Mouse (Mus musculus) urinary bladder, postnatal 4 days (tissue): Measurements from ENCODE around the gene Ccdc40.

Experiments
- DNase-seq, 2 experiments: peaks; one replicate each; pipeline ENCODE4 v3.0.0; 2021 to 2022; ENCODE audit warnings: low spot score in 2 of 2

Gene Ccdc40

DNA sequence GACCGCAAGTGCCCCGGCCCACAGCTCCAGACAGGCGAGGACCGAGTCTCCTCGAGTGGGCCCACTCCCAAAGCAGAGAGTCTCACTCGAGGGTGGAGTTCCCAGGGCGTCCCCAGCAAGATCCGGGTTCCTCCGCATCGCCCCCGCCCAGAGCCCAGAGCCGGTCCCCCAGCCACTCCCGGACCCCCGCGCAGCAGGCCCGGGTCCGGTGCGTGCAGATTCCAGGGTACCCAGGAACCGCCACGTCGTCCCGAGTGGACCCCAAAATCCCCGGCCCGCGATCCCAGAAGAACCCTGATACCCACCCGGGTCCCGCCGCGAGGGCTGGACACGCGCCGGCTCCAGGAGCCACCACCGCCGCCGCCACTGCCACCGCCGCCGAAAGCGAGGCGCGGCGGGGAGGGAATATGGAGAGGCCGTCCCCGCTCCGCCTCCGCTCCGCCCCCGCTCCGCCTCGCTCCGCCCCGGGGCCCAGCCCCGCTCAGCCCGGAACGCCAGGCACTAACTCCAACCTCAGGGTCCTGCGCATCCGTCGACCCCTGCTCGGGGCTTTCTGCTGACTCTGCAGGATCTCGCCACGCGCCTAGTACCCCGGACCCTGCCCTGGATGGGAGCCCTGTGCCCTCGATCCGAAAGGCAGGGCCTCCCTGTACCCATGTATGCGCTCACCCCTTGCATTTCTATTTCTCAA, at the start of gene Ccdc40, which contains the start of gene Tbc1d16:
Gene Ccdc40, plus strand, starts transcription at position 482 of the 691 bp plus-strand sequence.
Gene Tbc1d16, minus strand, starts transcription at position 409 of the 691 bp plus-strand sequence.
- peak; percentile 64 to 70 for DNase-seq

DNA sequence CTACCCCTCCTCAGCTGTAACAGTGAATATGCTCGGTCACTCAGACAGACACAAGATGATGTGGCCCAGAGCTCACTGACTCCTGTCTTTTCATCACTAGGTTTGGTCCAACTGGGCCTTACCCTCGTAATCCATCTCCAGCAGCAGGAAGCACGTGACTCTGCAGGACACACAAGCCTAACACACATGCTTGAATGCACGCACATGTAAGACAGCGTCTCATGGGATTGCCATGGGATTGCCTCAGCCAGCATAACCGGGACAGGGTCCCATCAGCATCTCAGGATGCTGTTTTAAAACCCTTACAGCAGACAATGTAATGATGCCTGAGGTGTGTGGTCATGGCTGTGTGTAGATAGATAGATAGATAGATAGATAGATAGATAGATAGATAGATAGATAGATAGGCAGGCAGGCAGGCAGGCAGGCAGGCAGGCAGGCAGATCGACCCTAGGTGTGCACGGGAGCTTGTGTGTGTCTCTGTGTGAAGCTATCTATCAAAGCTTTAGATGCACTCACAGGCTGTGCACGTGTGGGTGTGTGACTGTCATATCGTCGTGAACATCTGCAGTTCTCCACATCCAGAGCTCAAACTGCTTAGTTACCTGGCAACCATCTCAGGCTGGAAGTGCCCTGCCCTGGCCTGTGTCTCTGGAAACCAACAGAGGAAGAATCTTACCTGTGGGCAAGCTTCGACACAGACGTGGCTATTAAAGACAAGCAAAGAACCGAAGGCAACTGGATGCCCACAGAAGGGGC, 47.4 kb upstream of the Ccdc40 start:
- no peak for DNase-seq

DNA sequence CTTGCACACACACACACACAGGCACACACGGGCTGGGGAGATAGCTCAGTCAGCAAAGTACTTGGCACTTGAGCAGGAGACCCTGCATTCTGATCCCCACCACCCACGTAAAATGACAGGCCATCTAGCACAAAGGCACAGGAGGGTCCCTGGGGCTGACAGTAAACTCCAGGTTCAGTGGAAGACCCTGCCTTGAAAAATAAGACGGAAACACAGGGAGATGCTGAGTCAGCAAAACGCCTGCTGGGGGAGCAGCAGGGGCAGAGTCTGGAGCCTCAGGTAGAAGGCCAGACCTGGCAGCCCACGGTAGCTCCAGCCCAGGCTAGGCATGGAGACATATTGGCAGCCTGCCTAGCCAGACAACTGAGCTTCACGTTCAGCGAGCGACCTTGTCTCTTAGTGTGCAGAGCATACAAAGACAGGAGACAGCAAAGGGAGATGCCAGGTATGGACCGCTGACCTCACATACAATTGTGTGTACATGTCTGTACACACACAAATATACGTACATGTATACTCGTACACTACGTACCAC, 46.4 kb upstream of the Ccdc40 start:
- no peak for DNase-seq

DNA sequence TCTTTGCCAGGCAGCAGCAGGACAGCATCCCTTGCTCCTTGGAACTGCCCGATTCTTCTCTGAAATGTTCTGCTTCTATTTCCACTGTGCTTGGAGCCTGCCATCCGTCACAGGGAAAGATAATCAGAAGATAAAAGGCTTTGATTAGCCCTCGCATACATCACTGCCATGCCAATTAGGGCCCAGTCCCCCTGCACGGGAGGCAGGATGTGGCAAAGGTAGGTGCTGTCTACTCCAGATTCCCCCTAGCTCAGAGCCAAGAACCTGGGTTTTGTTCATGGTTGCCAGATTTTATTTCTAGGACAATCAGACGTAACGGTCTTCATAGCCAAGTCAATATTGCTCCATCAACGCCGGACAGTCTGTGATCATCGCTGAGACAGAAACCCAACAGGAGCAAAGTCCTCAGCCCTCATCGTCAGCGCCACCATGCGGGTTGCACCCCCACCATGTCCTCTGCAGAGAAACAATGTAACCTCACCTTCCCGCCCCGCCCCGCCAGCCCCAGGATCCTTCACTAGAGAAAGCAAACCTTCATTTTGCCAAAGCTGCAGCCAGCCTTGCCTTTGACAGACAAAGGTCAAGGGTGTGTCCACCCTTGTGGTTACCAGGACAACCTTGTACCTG, 44.6 kb upstream of the Ccdc40 start:
- DNase-seq, result no peak

DNA sequence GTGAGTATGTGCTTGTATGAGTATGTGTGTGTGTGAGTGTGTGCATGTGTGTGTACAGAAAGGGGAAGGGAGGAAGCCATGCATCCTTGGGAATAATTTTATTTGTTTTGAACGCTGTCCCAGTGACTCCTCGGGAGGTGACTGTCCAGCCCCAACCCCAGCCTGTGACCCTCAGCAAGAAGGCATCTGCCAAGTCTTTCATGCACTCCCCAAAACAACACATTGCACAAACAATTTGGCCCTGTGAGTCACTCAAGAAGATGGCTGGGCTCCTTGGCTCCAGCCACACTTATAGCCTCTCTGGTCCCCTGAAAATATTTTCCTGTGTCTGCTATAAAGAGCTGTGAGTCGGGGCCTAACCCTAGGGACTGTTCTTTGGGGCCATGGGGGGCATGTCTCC, 42.0 kb upstream of the Ccdc40 start:
- no peak for DNase-seq

DNA sequence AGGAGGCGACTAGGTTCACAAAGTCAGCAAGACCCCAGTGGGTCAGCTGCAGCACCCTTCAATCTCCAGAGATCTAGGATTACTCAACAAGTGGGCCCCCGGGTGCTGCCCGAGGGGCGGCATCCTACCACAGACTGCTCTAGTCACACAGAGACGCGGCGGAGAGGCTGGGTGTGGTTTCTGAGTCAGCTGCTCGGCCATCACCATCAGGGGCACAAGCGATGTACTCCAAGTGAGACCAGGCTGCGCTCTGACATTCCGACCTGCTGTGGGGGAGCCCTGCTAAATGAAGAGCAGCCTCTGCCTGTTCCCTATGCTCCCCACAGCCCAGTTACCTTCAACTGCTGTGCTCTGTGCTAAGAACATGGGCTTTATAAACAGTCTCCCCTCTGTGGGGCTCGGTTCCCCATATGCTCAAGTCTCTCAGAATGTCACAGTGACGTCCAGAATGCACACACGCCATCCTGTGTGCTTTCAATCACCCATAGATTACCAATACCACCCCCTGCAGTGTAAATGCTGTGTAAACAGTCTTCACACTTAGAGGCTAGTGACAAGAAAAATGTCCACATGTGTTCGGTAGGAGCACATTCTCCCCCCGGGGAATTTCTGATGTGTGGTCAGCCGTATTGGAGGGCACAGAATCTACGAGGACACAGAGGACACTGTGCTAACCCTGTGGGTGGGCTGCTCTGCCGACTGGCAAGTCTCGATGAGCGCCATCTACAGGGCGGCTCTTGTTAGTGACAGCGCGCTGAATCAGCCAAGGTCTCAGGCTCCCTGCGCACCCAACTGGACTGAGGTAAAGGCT, 41.2 kb upstream of the Ccdc40 start:
- DNase-seq, result peak; percentile 53 to 72

DNA sequence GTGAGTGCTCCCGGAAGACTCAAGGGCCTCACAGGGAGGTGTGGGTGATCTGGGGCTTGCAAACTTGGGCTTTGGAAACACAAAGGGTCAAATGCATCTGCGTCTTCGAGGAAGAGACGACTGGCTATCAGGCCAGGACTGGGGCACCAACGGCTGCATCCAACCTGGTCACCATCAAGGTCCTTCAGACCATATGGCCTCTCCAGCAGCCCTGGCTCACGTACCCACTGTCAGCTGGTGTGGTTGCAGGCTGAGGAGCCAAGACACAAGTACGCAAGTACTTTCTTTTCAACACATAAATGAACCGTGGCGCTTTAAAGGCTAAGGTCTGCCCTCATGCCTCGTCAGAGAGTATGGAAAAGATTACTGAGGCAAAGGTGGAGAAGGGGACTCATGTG, 40.6 kb upstream of the Ccdc40 start:
- no peak for DNase-seq

DNA sequence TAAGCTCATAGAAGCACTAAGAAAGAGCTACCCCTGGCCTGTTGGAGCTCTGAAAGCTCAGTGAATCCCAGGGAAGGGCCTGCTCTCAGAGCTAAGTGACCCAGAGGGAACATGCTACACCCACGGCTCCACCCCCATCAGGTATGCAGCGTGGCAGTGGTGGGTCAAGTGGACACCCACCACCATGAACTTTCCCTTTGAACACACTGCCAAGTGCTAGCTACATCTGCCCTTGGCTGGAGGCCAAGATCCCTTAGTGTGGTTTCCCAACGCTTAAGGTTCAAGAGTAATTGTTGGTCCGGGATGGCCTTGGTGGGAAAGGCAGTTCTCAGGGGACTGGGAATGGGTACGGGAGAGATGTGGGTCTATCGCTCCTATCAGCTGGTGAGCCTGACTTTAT, 40.0 kb upstream of the Ccdc40 start:
- no peak for DNase-seq

DNA sequence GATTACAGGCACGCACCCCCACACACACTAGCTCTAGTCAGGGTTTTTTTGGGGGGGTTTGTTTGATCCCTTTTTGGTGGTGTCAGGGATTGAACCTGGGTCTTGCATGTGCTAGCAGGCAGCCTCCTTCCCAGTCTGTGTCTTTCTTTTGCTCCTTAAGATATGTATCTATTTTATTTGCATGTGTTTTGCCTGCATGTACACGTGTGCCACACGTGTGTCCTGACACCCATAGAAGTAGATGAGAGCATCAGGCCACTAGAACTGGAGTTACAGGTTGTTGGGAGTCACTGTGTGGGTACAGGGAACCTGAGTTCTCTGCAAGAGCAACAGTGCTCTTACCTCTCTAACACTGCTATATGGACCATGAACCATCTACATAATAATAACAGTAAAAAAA, 39.1 kb upstream of the Ccdc40 start:
- no peak for DNase-seq

DNA sequence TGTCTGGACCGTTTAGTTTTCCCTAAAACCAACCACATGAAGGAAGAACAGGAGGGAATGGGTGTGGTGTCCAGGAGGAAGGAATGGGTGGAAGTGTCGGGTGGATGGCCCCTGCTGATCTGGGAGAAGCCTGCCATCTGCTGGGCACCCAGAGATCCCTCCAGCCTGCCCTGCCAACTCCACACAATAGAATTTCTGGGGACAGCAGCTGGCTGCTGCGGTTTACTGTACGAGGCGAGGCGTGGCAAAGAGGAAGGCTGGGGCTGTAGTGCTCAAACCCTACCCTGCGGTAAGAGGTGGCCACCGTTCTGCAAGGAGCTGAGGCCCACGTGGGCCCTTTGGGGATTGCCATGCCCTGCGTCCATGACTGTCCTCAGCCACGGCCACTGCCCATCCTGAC, 37.9 kb upstream of the Ccdc40 start:
- DNase-seq, result peak; percentile 66 to 73

DNA sequence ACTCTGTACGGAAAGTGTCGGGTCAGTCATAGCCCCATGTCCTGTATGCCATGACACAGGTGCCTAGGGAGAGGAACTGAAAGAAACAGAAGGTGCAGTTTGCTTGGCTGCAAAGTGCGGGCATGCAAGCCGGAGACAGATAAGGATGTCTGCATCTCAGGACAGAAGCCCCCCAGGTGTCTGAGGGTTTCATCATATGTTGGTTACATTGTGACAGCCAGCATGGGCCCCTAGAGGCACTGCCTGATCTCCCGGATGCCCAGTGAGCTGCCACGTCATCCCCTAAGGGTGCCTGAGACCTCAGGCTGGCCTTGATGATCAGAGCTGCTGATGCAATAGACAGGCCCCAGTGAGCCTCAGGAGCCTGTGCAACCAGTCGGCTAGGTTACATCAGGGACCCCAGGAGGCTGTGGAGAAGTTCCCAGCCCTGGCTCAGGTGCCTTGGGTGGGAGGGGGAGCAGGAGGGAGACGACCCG, 36.7 kb upstream of the Ccdc40 start:
- DNase-seq, result no peak

DNA sequence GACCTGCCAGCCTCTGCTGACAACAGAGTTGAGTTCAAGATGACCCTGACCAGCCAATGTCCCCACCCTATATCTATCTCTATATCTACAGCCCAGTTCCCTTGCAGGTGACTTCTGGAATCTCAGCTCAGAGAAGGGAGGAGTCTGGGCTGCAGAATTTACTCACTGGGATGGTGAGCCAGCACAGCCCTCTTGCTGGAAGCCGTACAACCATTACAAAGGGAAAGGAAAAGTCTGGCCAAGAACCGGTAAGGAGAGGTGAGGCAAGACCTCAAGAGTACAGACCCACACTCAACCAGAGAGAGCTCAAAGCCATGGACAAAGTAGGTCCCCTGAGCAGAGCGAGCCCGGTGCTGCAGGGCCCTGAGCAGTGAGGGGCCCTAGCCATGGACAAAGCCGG, 36.2 kb upstream of the Ccdc40 start:
- DNase-seq, result no peak

DNA sequence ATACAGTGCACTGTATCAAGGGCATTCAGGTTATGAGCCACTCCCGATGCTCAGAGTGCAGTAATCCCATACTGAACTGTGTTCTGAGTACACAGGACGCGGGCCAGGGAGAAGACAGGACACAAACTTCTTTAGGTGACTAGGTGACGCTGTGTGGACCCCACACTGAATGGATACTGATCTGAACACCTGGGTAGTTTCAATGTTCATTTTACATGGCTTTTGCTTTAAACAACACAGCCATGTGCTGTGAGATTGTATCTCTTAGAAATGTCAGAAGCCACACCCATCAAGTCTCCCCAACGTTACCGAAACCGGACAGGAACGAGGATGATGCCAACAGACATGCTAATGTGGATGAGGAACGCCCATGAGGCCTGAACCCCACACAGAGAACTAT, 35.8 kb upstream of the Ccdc40 start:
- DNase-seq, result no peak

DNA sequence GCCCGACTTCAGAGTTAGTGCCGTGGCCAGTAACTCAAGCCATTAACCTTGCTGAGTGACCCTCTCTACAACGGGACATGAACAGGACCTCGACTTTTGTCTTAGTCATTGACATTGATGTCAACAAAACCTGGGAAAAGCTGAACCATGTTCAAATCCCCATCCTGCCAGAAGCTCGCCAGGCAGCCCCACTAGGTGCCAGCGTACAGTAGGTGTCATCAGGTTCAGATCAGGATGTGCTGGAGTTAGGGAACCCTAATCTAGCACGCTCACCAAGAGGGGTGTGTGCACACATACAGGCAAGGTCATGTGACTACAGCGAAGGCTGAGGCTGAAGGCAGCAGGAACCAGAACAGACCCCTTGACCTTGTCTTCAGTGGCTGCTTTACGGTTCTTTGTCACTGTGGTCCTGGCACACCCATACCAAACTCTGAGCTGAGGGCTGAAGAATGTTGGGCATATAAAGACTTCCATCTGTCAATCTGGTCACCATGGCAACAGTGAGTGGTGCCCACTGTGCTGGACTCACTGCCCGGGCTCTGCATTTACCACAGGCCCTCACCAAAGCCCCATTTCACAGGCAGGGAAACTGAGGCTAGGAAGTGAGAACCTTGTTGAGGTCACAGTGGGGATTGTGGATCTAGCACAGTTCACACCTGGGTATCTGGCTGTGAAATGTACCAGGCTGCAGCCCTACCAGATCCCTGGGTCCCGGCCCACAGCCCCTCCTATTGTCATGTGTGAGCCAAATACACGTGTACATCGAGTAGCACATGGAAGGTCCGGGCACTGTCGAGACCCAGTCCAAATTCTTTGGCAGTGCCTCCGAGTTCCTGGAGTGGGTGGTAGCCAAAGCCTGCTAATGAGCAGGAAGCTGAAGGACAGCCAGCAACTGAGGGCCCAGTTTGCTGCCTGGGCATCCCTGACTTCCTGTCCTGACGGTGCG, 30.5 kb upstream of the Ccdc40 start:
- no peak for DNase-seq

DNA sequence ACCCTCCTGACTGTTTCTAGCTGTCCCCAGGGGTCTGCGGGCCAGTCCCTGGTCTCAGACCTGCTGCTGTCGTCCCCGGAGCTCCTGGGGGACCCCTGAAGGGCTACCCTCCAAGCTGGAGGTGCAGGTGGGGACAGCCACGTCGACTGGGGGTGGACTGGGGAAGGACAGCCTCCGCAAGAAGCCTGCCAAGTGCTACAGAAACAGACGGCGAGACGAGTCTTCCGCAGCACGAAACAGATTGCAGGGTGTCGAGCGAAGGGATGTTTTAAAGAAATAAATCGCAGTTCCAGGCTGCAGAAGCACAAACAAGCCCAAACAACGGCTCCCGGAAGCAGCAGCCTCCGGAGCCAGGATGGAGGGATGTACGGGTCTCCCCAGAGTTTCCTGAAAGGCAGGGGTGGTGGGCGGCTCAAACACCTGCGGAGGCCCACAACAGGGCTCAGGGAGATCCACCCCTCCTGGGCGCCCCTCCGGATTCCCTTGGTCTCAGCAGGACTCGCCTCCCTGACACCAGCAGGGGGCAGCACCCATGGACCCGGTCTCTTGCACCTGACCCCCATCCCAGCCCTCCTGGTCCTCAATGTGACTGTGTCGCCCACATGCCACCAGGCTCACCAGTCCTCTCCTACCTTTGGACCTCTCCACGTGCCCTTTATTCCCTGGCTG, 29.7 kb upstream of the Ccdc40 start:
- no peak for DNase-seq

DNA sequence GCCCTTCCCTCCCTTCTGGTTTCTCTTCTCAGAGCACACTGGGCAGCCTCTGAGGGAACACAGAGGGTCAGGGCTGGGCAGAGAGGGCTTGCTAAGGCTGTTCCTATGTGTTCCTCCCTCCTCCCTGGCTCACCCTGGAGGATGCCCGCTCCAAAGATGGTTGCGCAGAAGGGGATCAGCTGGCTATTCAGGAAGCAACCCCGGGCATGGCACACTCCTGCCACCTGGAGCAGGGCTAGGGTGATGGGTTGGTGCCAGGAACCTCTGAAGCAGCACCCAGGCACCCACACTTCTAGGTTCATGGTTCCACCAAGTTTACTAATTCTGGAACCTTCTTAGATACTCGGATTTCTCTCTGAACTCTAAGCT, 29.2 kb upstream of the Ccdc40 start:
- no peak for DNase-seq

DNA sequence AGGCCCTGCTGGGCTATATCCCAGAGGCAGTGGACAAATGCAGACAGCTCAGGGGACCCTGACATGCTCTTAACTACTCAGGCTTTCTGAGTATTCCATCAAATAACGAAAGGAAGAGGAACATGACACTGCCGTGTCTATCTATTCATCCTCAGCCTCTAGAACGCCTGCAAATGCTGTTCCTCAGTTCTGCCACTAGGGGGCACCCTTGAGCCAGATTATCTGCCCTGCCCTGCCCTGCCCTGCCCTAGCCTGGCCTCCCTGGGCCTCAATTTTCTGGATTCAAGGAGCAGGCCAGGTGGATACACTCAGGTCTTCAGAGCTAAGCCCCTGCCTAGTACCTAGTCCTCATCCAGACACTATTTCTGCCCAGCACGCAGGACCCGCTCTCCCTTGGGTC, 24.9 kb upstream of the Ccdc40 start:
- DNase-seq, result no peak

DNA sequence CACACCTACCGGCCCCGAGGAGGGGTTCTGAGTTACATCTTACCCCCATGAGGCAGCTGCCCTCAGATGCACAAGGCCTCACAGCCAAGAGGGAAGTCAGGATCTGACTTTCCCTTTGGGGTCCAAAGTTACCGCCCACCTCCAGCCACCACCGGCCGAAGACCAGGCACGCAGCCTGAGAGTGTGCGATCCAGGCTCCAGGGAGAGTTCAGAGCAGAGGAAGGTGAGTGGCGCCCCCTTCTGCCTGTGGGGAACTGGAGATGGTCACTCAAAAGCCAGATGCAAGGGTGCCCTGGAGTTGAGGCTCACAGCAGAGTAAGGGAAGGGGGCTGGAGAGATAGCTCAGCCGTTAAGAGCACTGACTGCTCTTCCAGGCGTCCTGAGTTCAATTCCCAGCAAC, 22.6 kb upstream of the Ccdc40 start:
- no peak for DNase-seq

DNA sequence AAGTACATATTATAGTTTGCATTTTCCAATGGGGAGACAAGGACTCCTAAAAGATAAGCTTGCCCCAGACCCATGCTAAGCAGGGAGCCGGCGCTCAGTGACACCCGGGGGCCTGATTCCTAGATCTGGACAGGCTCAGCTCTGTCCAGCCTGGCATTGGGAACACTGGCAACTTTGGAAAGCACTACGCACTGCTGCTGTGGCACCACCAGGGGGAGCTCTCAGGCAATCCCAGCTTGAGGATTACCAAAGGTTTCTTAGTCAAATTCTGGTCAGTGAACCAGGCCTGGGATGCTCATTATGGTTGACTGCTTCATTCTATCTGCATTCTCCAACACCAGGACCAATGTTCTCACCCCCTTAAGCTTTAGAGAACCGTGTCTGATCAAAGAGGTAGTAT, 21.8 kb upstream of the Ccdc40 start:
- DNase-seq, result peak; percentile 57 to 76

DNA sequence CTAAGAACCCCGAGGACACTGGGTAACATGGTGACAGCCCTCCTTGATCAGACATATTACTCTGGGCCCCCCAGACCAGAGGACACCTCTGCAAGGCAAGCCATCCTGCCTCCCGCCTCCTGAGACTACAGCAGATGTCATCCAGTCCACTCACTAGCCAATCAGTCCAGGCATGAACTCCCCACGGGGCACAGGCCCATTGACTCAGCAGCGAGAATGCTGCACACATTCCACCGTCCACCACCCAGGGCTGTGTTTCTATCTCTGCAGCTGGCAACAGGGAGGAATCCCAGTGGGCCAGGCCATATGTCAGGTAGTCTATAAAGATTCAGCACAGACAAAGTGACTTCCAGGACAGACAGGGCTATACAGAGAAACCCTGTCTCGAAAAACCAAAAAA, 20.4 kb upstream of the Ccdc40 start:
- DNase-seq, result no peak
